Mouse (Mus musculus): ENCODE data around the gene Cdx2. TPM values are rescaled to one million over a fixed set of nuclear protein-coding genes. Genes with fewer than 3 reads are reported as not detected.

The Cdx2 gene
- polyA plus RNA-seq, 1 experiment from 2014 or later = not detected

- Histone ChIP-seq H3K27ac (no peak overlapping the region), H3K9ac (no peak overlapping the region), H3K9me3 (no peaks in the 10 kb centered on the region), H3K27me3 (replicated peaks) (peaks cover 100% of the 10 kb centered on the region), H3K4me2 (no peak overlapping the region), H3K36me3 (replicated peaks) (no peaks in the 10 kb centered on the region), H3K4me1 (peaks cover 8% of the 10 kb centered on the region; the same call in 1 of the 2 replicates), H3K4me3 (no peak overlapping the region)
- WGBS = under 1% methylated on average over 27 of the region's 27 CpGs
- ATAC-seq (replicated peaks) = no peak
These were observed 6.0 kb upstream of the Cdx2 start for GRCm38 (mm10) chr5:147312830-147313685.

GRCm38 (mm10) chr5:147309786-147310185, 2.7 kb upstream of the Cdx2 start:
- Histone ChIP-seq H3K4me1 (peaks cover 14% of the 10 kb centered on the region), H3K36me3 (replicated peaks) (no peaks in the 10 kb centered on the region), H3K9ac (no peak overlapping the region), H3K4me3 (no peak overlapping the region), H3K4me2 (no peak overlapping the region), H3K27me3 (replicated peaks) (peaks cover 100% of the 10 kb centered on the region), H3K27ac (no peak overlapping the region), H3K9me3 (no peaks in the 10 kb centered on the region)
- no peak for ATAC-seq (replicated peaks)
- WGBS = 0% methylated on average over 2 of the region's 2 CpGs

DNA sequence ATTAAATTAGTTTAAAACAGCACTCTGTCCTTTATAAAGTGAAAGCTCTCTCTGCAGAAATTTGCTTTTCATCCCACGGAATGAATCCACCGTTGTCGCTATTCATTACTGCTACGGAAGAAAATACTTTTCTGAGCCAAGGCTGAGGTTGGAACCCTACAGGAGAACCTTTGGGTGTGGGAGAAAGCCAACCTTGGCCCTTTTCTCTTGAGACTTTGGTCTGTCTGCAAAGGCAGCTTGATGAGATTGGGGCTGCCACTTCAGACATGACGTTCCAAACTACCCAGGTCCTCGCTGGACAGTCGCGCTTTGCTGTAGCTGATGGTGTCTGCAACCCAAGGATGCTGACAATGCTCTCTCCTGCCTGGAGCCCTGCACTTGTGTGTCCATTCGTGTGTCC, 1.4 kb upstream of the Cdx2 start:
- no peak overlapping the region for H3K4me3 ChIP-seq
- no peaks in the 10 kb centered on the region for H3K36me3 ChIP-seq (replicated peaks)
- ATAC-seq (replicated peaks) = no peak
- WGBS = 5% methylated on average over 9 of the region's 9 CpGs
- H3K9me3 ChIP-seq = no peaks in the 10 kb centered on the region
- no peak overlapping the region for H3K9ac ChIP-seq
- peaks cover 100% of the 10 kb centered on the region for H3K27me3 ChIP-seq (replicated peaks)
- no peak overlapping the region for H3K4me2 ChIP-seq
- H3K27ac ChIP-seq = no peak overlapping the region
- H3K4me1 ChIP-seq = peaks cover 23% of the 10 kb centered on the region

- Histone ChIP-seq H3K4me1 (peaks cover 23% of the 10 kb centered on the region), H3K36me3 (replicated peaks) (no peaks in the 10 kb centered on the region), H3K9me3 (no peaks in the 10 kb centered on the region), H3K9ac (no peak overlapping the region), H3K27ac (no peak overlapping the region), H3K4me3 (no peak overlapping the region), H3K4me2 (no peak overlapping the region), H3K27me3 (replicated peaks) (peaks cover 100% of the 10 kb centered on the region)
- ATAC-seq (replicated peaks) = no peak
- WGBS = under 1% methylated on average over 12 of the region's 12 CpGs
These were observed 322 bp upstream of the Cdx2 start for GRCm38 (mm10) chr5:147307398-147307785.

GRCm38 (mm10) chr5:147305856-147306637, 1.0 kb downstream of the Cdx2 start:
- H3K4me1 ChIP-seq = peaks cover 23% of the 10 kb centered on the region

DNA sequence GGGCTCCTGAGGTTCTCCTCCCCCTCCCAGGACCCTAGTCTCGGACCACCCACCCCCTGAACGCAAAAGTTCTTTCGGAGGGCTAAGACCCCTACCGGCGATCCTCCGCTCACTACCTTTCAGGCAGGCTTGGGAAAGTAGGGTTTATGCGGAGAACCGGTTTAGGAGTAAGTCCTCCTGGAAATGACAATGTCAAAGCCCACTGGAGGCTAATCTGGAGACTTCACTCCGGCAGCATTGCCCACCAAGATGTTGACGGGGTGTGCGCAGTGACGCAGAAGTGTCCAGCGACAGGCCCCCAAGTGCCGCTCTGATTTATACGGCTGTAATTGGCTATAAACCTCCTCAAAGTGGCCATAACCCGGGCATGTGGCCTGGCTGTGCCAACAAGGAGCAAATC, 1.9 kb downstream of the Cdx2 start:
- Histone ChIP-seq H3K4me2 (peak overlapping the region; percentile 4; the same call in 1 of the 2 replicates), H3K27ac (no peak overlapping the region), H3K36me3 (replicated peaks) (no peaks in the 10 kb centered on the region), H3K9me3 (no peaks in the 10 kb centered on the region), H3K4me3 (no peak overlapping the region), H3K9ac (no peak overlapping the region), H3K27me3 (replicated peaks) (peaks cover 98% of the 10 kb centered on the region), H3K4me1 (peaks cover 23% of the 10 kb centered on the region)
- WGBS = 1% methylated on average over 16 of the region's 16 CpGs
- ATAC-seq (replicated peaks) = no peak

More at GRCm38 (mm10) chr5:147305856-147306637, 1.0 kb downstream of the Cdx2 start:
- WGBS = under 1% methylated on average over 58 of the region's 58 CpGs
- Histone ChIP-seq H3K4me2 (0 out of 2 replicates have a peak overlapping the region, but pooled peaks have one; percentile 3), H3K27me3 (replicated peaks) (peaks cover 100% of the 10 kb centered on the region), H3K36me3 (replicated peaks) (no peaks in the 10 kb centered on the region), H3K4me3 (no peak overlapping the region), H3K9ac (no peak overlapping the region), H3K9me3 (no peaks in the 10 kb centered on the region), H3K27ac (no peak overlapping the region)
- no peak for ATAC-seq (replicated peaks)

DNA sequence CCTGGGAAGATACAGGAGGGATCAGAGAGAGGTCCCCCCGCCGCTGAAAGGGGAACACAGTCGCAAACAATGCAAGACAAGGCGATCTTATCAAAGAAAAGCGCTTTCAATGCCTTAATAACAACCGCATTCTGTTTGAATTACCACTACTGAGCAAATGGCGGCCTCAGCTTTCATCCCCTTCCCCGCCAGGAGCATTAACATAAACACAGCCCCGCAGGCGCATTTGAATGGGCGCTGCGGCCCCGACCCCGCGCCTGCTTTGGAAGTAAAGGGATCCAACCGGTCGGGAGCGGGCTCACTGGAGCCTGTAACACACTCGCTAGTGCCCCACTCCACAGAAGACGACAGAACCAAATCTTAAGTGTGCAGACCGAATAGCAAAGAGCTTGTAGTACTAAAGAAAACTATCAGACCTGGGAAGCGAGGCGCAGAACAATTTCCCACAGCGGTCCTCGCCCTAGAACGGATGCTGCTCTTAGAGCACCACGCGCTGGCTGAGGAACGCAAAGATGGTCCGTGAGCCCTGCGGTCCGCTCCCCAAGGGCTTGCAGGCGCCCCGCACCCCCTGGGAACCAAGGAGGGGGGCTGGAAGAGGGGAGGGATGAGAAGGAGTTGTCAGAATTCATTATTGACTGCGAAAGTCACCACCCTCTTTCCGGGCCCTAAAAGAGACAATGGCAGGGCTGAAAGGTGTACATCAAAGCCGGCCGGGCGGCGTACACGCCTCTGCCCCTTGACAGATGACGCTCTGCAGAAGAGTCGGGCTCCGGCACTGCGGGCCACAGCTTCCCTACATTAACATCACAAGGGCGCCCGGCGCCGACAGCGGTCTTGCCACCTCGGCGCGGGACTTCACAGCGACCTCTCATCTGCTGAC, 2.6 kb downstream of the Cdx2 start:
- Histone ChIP-seq H3K36me3 (replicated peaks) (no peaks in the 10 kb centered on the region), H3K9me3 (no peaks in the 10 kb centered on the region), H3K4me3 (no peak overlapping the region), H3K4me2 (peak overlapping the region; percentile 4; the same call in 1 of the 2 replicates), H3K27me3 (replicated peaks) (peaks cover 98% of the 10 kb centered on the region), H3K27ac (no peak overlapping the region), H3K4me1 (peaks cover 26% of the 10 kb centered on the region), H3K9ac (no peak overlapping the region)
- no peak for ATAC-seq (replicated peaks)
- WGBS = under 1% methylated on average over 54 of the region's 54 CpGs

- peaks cover 29% of the 10 kb centered on the region for H3K4me1 ChIP-seq
- no peak for ATAC-seq (replicated peaks)
- peaks cover 97% of the 10 kb centered on the region for H3K27me3 ChIP-seq (replicated peaks)
- WGBS = 4% methylated on average over 13 of the region's 13 CpGs
- no peak overlapping the region for H3K27ac ChIP-seq
- H3K4me3 ChIP-seq = no peak overlapping the region
- no peaks in the 10 kb centered on the region for H3K36me3 ChIP-seq (replicated peaks)
- H3K4me2 ChIP-seq = no peak overlapping the region
- H3K9ac ChIP-seq = no peak overlapping the region
- no peaks in the 10 kb centered on the region for H3K9me3 ChIP-seq
These were observed 4.2 kb downstream of the Cdx2 start for GRCm38 (mm10) chr5:147302746-147303400.

DNA sequence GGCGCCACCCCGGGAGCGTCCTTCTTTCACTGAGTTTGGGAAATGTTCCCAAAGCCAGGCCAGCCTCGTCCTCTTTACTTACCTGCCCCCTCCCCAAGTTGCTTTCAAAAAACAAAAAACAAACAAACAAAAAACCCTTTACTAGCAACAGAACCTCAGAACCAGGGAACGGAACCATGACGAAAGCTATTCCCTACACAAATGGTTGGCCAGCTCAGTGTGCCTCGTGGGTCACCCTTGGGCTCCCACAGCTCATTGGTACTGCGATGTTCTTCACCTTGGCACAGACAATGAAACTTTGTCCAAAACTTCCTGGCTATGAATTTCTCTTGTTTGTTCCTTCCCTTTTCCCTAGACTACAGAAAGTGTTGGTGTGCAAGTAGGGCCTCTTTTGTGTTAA, 4.9 kb downstream of the Cdx2 start:
- H3K27me3 ChIP-seq (replicated peaks) = peaks cover 97% of the 10 kb centered on the region
- no peaks in the 10 kb centered on the region for H3K36me3 ChIP-seq (replicated peaks)
- H3K4me2 ChIP-seq = no peak overlapping the region
- no peak overlapping the region for H3K27ac ChIP-seq
- WGBS = 2% methylated on average over 8 of the region's 8 CpGs
- H3K9ac ChIP-seq = no peak overlapping the region
- no peak overlapping the region for H3K4me3 ChIP-seq
- ATAC-seq (replicated peaks) = no peak
- H3K4me1 ChIP-seq = peaks cover 29% of the 10 kb centered on the region
- no peaks in the 10 kb centered on the region for H3K9me3 ChIP-seq

- H3K9ac ChIP-seq = no peak overlapping the region
- ATAC-seq (replicated peaks) = no peak
- no peak overlapping the region for H3K4me2 ChIP-seq
- H3K27me3 ChIP-seq (replicated peaks) = peaks cover 97% of the 10 kb centered on the region
- H3K4me3 ChIP-seq = no peak overlapping the region
- H3K36me3 ChIP-seq (replicated peaks) = no peaks in the 10 kb centered on the region
- H3K9me3 ChIP-seq = no peaks in the 10 kb centered on the region
- H3K4me1 ChIP-seq = peaks cover 25% of the 10 kb centered on the region
- WGBS = 1% methylated on average over 10 of the region's 10 CpGs
- no peak overlapping the region for H3K27ac ChIP-seq
These were observed 5.3 kb downstream of the Cdx2 start for GRCm38 (mm10) chr5:147301781-147302070.

DNA sequence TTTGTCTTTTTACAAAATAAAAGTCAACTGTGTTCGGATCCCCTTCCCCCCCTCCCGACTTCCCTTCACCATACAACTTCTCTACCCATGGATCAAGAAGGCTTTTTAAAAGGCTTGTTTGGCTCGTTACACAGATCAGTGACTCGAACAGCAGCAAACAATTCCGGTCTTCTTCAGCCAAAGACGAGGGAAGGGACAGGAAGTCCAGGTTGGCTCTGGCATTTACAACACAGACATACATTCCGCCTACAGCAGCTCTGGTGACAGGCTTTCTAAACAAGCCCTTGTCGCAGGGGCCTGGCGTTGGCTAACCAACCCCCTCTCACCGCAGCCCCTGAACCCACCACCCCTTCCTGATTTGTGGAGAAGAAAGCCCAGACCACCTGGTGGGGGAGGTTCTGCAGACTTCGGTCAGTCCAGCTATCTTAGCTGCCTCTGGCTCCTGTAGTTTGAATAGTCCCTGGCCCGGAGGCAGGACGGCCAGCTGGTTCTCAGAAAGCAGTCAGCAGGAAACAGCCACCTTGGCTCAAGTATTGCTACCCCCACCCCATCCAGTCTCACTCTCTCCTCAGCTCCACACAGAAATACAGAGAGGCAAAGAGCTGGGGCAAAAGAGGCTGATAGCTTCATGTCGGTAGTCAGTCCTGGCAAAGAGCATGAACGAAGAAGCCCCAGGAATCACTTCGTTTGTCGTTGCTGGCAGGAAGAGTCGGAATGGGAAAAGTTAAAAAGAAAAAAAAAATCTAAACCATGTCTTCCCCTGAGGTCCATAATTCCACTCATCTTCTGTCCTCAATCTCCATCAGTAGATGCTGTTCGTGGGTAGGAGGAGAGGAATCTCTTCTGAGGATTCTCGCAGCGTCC, 5.9 kb downstream of the Cdx2 start:
- H3K36me3 ChIP-seq (replicated peaks) = no peaks in the 10 kb centered on the region
- no peaks in the 10 kb centered on the region for H3K9me3 ChIP-seq
- H3K9ac ChIP-seq = no peak overlapping the region
- no peak overlapping the region for H3K4me2 ChIP-seq
- WGBS = under 1% methylated on average over 21 of the region's 21 CpGs
- peaks cover 95% of the 10 kb centered on the region for H3K27me3 ChIP-seq (replicated peaks)
- ATAC-seq (replicated peaks) = no peak
- peaks cover 19% of the 10 kb centered on the region for H3K4me1 ChIP-seq
- H3K4me3 ChIP-seq = no peak overlapping the region
- H3K27ac ChIP-seq = no peak overlapping the region
